Mouse (Mus musculus) embryonic facial prominence, embryonic 14.5 days (tissue): ENCODE results near the gene Gadd45g. TPM values are rescaled to one million over a fixed set of nuclear protein-coding genes. Genes with fewer than 3 reads are reported as not detected.

Experiments used
- ATAC-seq: fragments of 200-750 bp; cut with Nextera tagmentation; 2 replicates; pipeline ENCODE4 v1.8.0; 2017; ENCODE audit warnings: low read depth, moderate number of reproducible peaks, moderate TSS enrichment
- DNase-seq: peaks from one replicate; pipeline ENCODE4 v3.0.0-alpha.2; 2015; ENCODE audit warnings: low spot score
- H3K27ac ChIP-seq: fragments of 300-500 bp; sonication (generic); replicated peaks from 2 replicates; pipeline ENCODE4 v1.5.1; 2014; ENCODE audit warnings: low read depth, mild to moderate bottlenecking, low read length, moderate library complexity
- H3K27me3 ChIP-seq: fragments of 300-500 bp; sonication (generic); replicated peaks from 2 replicates; pipeline ENCODE4 v1.6.1; 2014; ENCODE audit warnings: low read length; ENCODE audit not compliant: control insufficient read depth, insufficient read depth
- H3K36me3 ChIP-seq: fragments of 300-500 bp; sonication (generic); 2 replicates; pipeline ENCODE4 v1.6.1; 2014; ENCODE audit warnings: low read length, mixed read lengths; ENCODE audit not compliant: control insufficient read depth, insufficient read depth
- H3K4me1 ChIP-seq: fragments of 300-500 bp; sonication (generic); 2 replicates; pipeline ENCODE4 v1.6.1; 2014; ENCODE audit warnings: antibody characterized with exemption, low read length; ENCODE audit not compliant: control insufficient read depth, insufficient read depth
- H3K4me2 ChIP-seq: fragments of 300-500 bp; sonication (generic); 2 replicates; pipeline ENCODE4 v1.6.1; 2014; ENCODE audit warnings: low read depth, mild to moderate bottlenecking, low read length, moderate library complexity, mixed read lengths
- H3K4me3 ChIP-seq: fragments of 300-500 bp; sonication (generic); 2 replicates; pipeline ENCODE4 v1.5.1; 2014; ENCODE audit warnings: low read depth, mild to moderate bottlenecking, low read length
- H3K9ac ChIP-seq: fragments of 300-500 bp; sonication (generic); 2 replicates; pipeline ENCODE4 v1.6.1; 2014; ENCODE audit warnings: low read depth, mild to moderate bottlenecking, low read length, moderate library complexity, mixed read lengths
- H3K9me3 ChIP-seq: fragments of 300-500 bp; sonication (generic); 2 replicates; pipeline ENCODE4 v1.6.1; 2016; ENCODE audit warnings: low read length; ENCODE audit not compliant: control insufficient read depth
- WGBS: fragments of 180-500 bp; shearing (Covaris S2); extraction: QIAGEN DNeasy Blood & Tissue Kit; methylation state at CpG from one replicate; pipeline ENCODE4 v1.1.7; 2014; 5-methylcytosine and 5-hydroxymethylcytosine counted together
- polyA plus RNA-seq: library from polyadenylated mRNA; unstranded; fragments of >200 nt; fragmentation: Nextera tagmentation; extraction: Ambion mirVana; gene quantifications from 2 replicates; pipeline ENCODE4 v1.2.1, GENCODE M21; 2014

The Gadd45g gene
- polyA plus RNA-seq, 1 experiment from 2014 or later = 57.3 TPM

GRCm38 (mm10) chr13:51852560-51853190, 6.2 kb downstream of the Gadd45g start:
- H3K4me2 ChIP-seq = no peak overlapping the region
- H3K4me3 ChIP-seq = no peak overlapping the region
- H3K9me3 ChIP-seq = no peaks in the 10 kb centered on the region
- H3K9ac ChIP-seq = no peak overlapping the region
- WGBS = 38% methylated on average over 7 of the region's 7 CpGs
- peaks cover 7% of the 10 kb centered on the region; the same call in 1 of the 2 replicates for H3K27me3 ChIP-seq
- ATAC-seq = no peak
- H3K27ac ChIP-seq = no peak overlapping the region
- H3K4me1 ChIP-seq = peaks cover 27% of the 10 kb centered on the region
- no peak for DNase-seq
- H3K36me3 ChIP-seq = no peaks in the 10 kb centered on the region

DNA sequence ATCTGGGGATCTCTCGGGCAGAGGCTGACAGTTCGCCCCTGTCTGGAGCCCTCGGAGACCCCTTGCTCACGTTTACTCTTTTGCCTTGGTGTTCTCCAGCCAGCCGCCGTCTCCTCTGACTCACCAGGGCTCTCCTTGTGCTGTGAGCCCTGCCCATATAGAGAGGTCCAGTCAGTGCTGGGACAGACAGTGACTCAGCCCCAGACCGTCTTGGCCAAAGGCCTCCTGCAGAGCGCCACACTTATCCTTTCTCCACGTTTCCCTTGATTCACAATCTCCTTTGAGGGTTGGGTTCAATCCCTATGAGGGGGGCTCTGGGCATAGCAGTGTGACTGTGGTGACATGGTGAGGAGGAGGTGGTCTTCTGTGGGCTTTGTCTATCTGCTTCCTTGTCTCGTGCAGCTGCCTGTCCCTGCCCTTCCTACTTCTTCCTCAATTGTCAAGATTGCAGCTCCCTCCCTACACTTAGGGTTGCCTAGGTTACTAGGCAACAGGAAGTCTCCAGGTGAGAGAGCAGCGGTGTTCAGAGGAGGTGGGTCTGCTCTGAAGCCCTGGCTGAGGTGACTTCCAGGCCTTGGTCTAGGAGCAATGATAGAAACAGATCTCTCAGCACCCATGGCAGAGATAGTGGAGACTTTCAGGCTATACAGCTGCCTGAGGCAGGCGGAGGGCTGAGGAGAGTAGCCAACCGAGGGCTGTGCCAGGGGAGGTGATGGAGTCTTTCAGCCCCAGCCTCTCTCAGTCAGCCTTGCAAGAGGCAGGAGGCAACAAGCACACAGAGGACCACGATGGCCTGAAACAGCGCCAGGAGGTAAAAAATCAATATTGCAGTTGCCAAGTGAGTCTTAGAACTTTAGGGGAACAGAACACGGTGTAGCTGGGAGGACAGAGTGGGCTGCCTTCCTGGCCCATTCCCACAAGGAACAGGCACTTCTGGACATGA, 7.1 kb downstream of the Gadd45g start:
- H3K4me3 ChIP-seq = no peak overlapping the region
- no peak overlapping the region for H3K27ac ChIP-seq
- H3K4me1 ChIP-seq = peaks cover 27% of the 10 kb centered on the region
- WGBS = 36% methylated on average over 16 of the region's 16 CpGs
- H3K9ac ChIP-seq = no peak overlapping the region
- no peak for ATAC-seq
- peaks cover 7% of the 10 kb centered on the region; the same call in 1 of the 2 replicates for H3K27me3 ChIP-seq
- H3K9me3 ChIP-seq = no peaks in the 10 kb centered on the region
- DNase-seq = no peak
- no peaks in the 10 kb centered on the region for H3K36me3 ChIP-seq
- no peak overlapping the region for H3K4me2 ChIP-seq

GRCm38 (mm10) chr13:51855584-51855983, 9.1 kb downstream of the Gadd45g start:
- H3K27ac ChIP-seq = no peak overlapping the region
- H3K4me3 ChIP-seq = no peak overlapping the region
- ATAC-seq = no peak
- no peaks in the 10 kb centered on the region for H3K36me3 ChIP-seq
- no peak overlapping the region for H3K9ac ChIP-seq
- no peak for DNase-seq
- WGBS = 78% methylated on average over 5 of the region's 5 CpGs
- no peak overlapping the region for H3K4me2 ChIP-seq
- H3K9me3 ChIP-seq = no peaks in the 10 kb centered on the region
- H3K27me3 ChIP-seq = no peaks in the 10 kb centered on the region; the same call in 1 of the 2 replicates
- H3K4me1 ChIP-seq = peaks cover 20% of the 10 kb centered on the region; the same call in 1 of the 2 replicates

DNA sequence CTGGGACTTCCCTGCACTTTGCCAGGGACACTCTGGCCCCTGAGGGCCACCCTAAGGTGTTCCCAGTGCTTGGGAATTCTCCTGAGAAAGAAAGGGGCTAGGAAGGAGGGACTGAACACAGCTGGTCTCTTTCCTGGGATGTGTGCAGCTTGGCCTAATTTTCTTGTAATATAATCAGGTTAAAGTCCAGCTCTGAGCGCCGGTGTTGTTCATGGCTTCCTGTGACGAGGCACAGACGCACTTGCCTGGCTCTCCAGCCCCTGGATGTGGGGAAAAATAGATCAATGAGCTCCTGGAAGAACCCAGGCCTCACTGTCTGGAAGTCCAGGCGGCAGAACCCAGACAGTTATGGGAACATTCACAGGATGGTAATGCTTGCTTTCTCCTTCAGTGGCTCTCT, 10.7 kb downstream of the Gadd45g start:
- WGBS = 36% methylated on average over 5 of the region's 5 CpGs

DNA sequence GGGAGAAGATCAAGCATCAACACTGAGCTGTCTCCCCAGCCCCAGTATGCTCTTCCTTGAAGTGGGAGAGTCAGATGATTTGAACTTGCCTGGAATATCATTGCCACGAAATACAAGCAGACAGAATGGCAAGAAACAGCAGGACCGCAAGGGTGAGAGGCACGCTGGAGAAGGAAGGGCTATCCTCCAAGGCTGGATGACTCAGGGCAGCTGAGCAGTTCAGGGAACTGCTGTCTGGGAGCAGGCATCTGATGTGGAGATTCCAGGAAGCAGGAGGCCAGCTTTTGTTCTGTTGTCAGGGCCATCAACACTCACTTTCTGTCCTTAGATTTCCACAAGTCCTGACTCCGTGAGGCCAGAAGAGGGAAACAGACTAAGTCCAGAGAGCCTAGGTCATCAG, 12.0 kb downstream of the Gadd45g start:
- Histone ChIP-seq H3K4me3 (no peak overlapping the region), H3K27me3 (no peaks in the 10 kb centered on the region; the same call in 1 of the 2 replicates), H3K27ac (no peak overlapping the region), H3K9ac (no peak overlapping the region), H3K4me1 (no peaks in the 10 kb centered on the region), H3K36me3 (no peaks in the 10 kb centered on the region), H3K9me3 (no peaks in the 10 kb centered on the region), H3K4me2 (no peak overlapping the region)
- DNase-seq (no peak), ATAC-seq (no peak)
- WGBS = 49% methylated on average over 4 of the region's 4 CpGs

More for the DNA sequence above, 10.7 kb downstream of the Gadd45g start:
- ATAC-seq (no peak), DNase-seq (no peak)
- no peaks in the 10 kb centered on the region; the same call in 1 of the 2 replicates for H3K27me3 ChIP-seq
- H3K36me3 ChIP-seq = no peaks in the 10 kb centered on the region
- no peak overlapping the region for H3K4me3 ChIP-seq
- H3K27ac ChIP-seq = no peak overlapping the region
- no peaks in the 10 kb centered on the region for H3K9me3 ChIP-seq
- peaks cover 7% of the 10 kb centered on the region; the same call in 1 of the 2 replicates for H3K4me1 ChIP-seq
- H3K4me2 ChIP-seq = no peak overlapping the region
- H3K9ac ChIP-seq = no peak overlapping the region

- no peak overlapping the region for H3K4me2 ChIP-seq
Measured at GRCm38 (mm10) chr13:51859174-51859573, 12.7 kb downstream of the Gadd45g start.

DNA sequence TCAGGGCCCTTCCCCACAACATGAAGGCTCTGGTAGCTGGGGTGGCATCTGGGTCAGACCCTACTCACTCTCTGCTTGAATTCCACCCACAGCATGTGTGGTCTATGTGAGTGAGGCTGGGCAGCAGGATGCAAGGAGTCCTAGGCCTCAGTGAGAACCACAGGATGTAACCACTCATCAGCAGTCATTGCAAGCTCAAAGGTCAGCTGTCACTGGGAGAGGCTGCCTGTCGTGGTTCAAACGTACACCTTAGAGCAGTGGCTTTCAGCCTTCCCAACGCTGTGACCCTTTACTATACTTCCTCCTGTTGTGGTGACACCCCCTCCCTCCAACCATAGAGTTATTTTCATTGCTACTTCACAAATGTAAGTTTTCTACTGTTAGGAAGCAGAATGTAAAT, 13.3 kb downstream of the Gadd45g start:
- Histone ChIP-seq H3K4me1 (no peaks in the 10 kb centered on the region), H3K27me3 (no peaks in the 10 kb centered on the region; the same call in 1 of the 2 replicates), H3K27ac (no peak overlapping the region), H3K9ac (no peak overlapping the region), H3K4me2 (no peak overlapping the region), H3K9me3 (no peaks in the 10 kb centered on the region), H3K36me3 (no peaks in the 10 kb centered on the region), H3K4me3 (no peak overlapping the region)
- WGBS = 44% methylated on average over 3 of the region's 3 CpGs
- DNase-seq (no peak), ATAC-seq (no peak)

More at GRCm38 (mm10) chr13:51859174-51859573, 12.7 kb downstream of the Gadd45g start:
- no peak for ATAC-seq
- WGBS = 82% methylated on average over 8 of the region's 8 CpGs
- Histone ChIP-seq H3K4me3 (no peak overlapping the region), H3K4me1 (no peaks in the 10 kb centered on the region), H3K9ac (no peak overlapping the region), H3K27me3 (no peaks in the 10 kb centered on the region; the same call in 1 of the 2 replicates), H3K27ac (no peak overlapping the region), H3K36me3 (no peaks in the 10 kb centered on the region), H3K9me3 (no peaks in the 10 kb centered on the region)
- no peak for DNase-seq

DNA sequence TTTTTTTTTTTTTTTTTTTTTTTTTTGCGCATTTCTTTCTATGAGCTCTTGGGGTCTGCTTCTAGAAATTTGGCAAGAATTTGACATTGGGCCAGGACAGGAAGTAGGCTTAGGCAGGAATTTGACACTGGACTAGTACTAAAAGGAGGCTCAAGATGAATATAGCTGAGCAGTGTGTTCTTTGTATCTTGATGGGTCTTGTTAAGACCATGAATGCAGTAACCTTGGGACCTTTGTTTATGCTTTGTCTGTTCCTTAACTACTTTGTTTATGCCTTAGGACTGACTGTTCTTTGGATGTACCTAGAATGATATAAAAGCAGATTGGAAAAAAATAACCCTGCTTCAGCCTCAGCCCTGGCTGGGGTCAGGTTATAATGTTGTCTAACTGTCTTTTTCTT, 16.3 kb downstream of the Gadd45g start:
- 95% methylated on average over 1 of the region's 1 CpGs for WGBS
- no peak for ATAC-seq
- no peaks in the 10 kb centered on the region for H3K36me3 ChIP-seq

More for the DNA sequence above, 16.3 kb downstream of the Gadd45g start:
- Histone ChIP-seq H3K4me3 (no peak overlapping the region), H3K9ac (no peak overlapping the region), H3K4me1 (no peaks in the 10 kb centered on the region), H3K4me2 (no peak overlapping the region), H3K9me3 (no peaks in the 10 kb centered on the region), H3K27ac (no peak overlapping the region), H3K27me3 (no peaks in the 10 kb centered on the region)
- no peak for DNase-seq
